Mouse (Mus musculus): ENCODE data around the gene Ces3a. TPM values are rescaled to one million over a fixed set of nuclear protein-coding genes. Genes with fewer than 3 reads are reported as not detected.
"Not testable (repeated sequence)": the region's sequence is repeated elsewhere in the genome, so short reads cannot be mapped to it uniquely, and the experiment has no call there.

The Ces3a gene
- polyA plus RNA-seq, 1 experiment from 2014 or later: not detected

GRCm38 (mm10) chr8:105045824-105046401, 2.5 kb upstream of the Ces3a start:
- WGBS: 94% methylated on average over 3 of the region's 3 CpGs
- ATAC-seq (ENCODE audit: low FRiP score): no peak
- no peaks in the 10 kb centered on the region for H3K27me3 ChIP-seq (ENCODE audit: control insufficient read depth, insufficient read depth, low read length)
- no peaks in the 10 kb centered on the region for H3K36me3 ChIP-seq (replicated peaks; ENCODE audit: control insufficient read depth, insufficient read depth)
- H3K9ac ChIP-seq: no peak overlapping the region
- H3K4me3 ChIP-seq (replicated peaks; ENCODE audit: low read length): no peak overlapping the region
- no peak overlapping the region for H3K4me2 ChIP-seq (replicated peaks)
- DNase-seq (ENCODE audit: low spot score): no peak
- no peaks in the 10 kb centered on the region for H3K9me3 ChIP-seq (ENCODE audit: control insufficient read depth, low read length)
- H3K4me1 ChIP-seq (replicated peaks; ENCODE audit: control insufficient read depth, insufficient read depth, low read length): no peaks in the 10 kb centered on the region
- H3K27ac ChIP-seq: no peak overlapping the region

GRCm38 (mm10) chr8:105056211-105056610, 7.8 kb downstream of the Ces3a start:
- no peak overlapping the region for H3K4me2 ChIP-seq (replicated peaks)
- no peaks in the 10 kb centered on the region for H3K9me3 ChIP-seq (ENCODE audit: control insufficient read depth, low read length)
- H3K36me3 ChIP-seq (replicated peaks; ENCODE audit: control insufficient read depth, insufficient read depth): no peaks in the 10 kb centered on the region
- DNase-seq (ENCODE audit: low spot score) (no peak), ATAC-seq (ENCODE audit: low FRiP score) (no peak)
- H3K4me3 ChIP-seq (replicated peaks; ENCODE audit: low read length): no peak overlapping the region
- H3K4me1 ChIP-seq (replicated peaks; ENCODE audit: control insufficient read depth, insufficient read depth, low read length): no peaks in the 10 kb centered on the region
- WGBS: 92% methylated on average over 4 of the region's 4 CpGs
- H3K27ac ChIP-seq: no peak overlapping the region
- no peak overlapping the region for H3K9ac ChIP-seq
- H3K27me3 ChIP-seq (ENCODE audit: control insufficient read depth, insufficient read depth, low read length): no peaks in the 10 kb centered on the region

GRCm38 (mm10) chr8:105060056-105060455, 11.7 kb downstream of the Ces3a start:
- Histone ChIP-seq H3K36me3 (replicated peaks; ENCODE audit: control insufficient read depth, insufficient read depth) (no peaks in the 10 kb centered on the region), H3K9ac (no peak overlapping the region), H3K4me1 (replicated peaks; ENCODE audit: control insufficient read depth, insufficient read depth, low read length) (no peaks in the 10 kb centered on the region), H3K27me3 (ENCODE audit: control insufficient read depth, insufficient read depth, low read length) (no peaks in the 10 kb centered on the region), H3K27ac (no peak overlapping the region), H3K4me2 (replicated peaks) (no peak overlapping the region), H3K4me3 (replicated peaks; ENCODE audit: low read length) (no peak overlapping the region), H3K9me3 (ENCODE audit: control insufficient read depth, low read length) (no peaks in the 10 kb centered on the region)
- ATAC-seq (ENCODE audit: low FRiP score) (no peak), DNase-seq (ENCODE audit: low spot score) (no peak)

GRCm38 (mm10) chr8:105066761-105067160, 18.4 kb downstream of the Ces3a start:
- Histone ChIP-seq H3K9ac (no peak overlapping the region), H3K4me3 (replicated peaks; ENCODE audit: low read length) (no peak overlapping the region), H3K27ac (no peak overlapping the region), H3K27me3 (ENCODE audit: control insufficient read depth, insufficient read depth, low read length) (no peaks in the 10 kb centered on the region), H3K9me3 (ENCODE audit: control insufficient read depth, low read length) (no peaks in the 10 kb centered on the region), H3K4me2 (replicated peaks) (no peak overlapping the region), H3K4me1 (replicated peaks; ENCODE audit: control insufficient read depth, insufficient read depth, low read length) (no peaks in the 10 kb centered on the region), H3K36me3 (replicated peaks; ENCODE audit: control insufficient read depth, insufficient read depth) (no peaks in the 10 kb centered on the region)
- DNase-seq (ENCODE audit: low spot score) (peak; percentile 55), ATAC-seq (ENCODE audit: low FRiP score) (no peak)
- WGBS: 0% methylated on average over 1 of the region's 1 CpGs

GRCm38 (mm10) chr8:105067905-105068304, 19.5 kb downstream of the Ces3a start:
- H3K27ac ChIP-seq; H3K9me3 ChIP-seq (ENCODE audit: control insufficient read depth, low read length); H3K4me1 ChIP-seq (replicated peaks; ENCODE audit: control insufficient read depth, insufficient read depth, low read length); ATAC-seq (ENCODE audit: low FRiP score); DNase-seq (ENCODE audit: low spot score); H3K27me3 ChIP-seq (ENCODE audit: control insufficient read depth, insufficient read depth, low read length); H3K9ac ChIP-seq; H3K4me2 ChIP-seq (replicated peaks); H3K4me3 ChIP-seq (replicated peaks; ENCODE audit: low read length); H3K36me3 ChIP-seq (replicated peaks; ENCODE audit: control insufficient read depth, insufficient read depth): not testable (repeated sequence)
- WGBS: 72% methylated on average over 7 of the region's 7 CpGs

- no peaks in the 10 kb centered on the region for H3K27me3 ChIP-seq (ENCODE audit: control insufficient read depth, insufficient read depth, low read length)
- no peak overlapping the region for H3K27ac ChIP-seq
- no peaks in the 10 kb centered on the region for H3K36me3 ChIP-seq (replicated peaks; ENCODE audit: control insufficient read depth, insufficient read depth)
- H3K4me2 ChIP-seq (replicated peaks): no peak overlapping the region
- DNase-seq (ENCODE audit: low spot score): no peak
- H3K9me3 ChIP-seq (ENCODE audit: control insufficient read depth, low read length): no peaks in the 10 kb centered on the region
- no peak overlapping the region for H3K4me3 ChIP-seq (replicated peaks; ENCODE audit: low read length)
- no peak overlapping the region for H3K9ac ChIP-seq
- H3K4me1 ChIP-seq (replicated peaks; ENCODE audit: control insufficient read depth, insufficient read depth, low read length): no peaks in the 10 kb centered on the region
- no peak for ATAC-seq (ENCODE audit: low FRiP score)
Observed at GRCm38 (mm10) chr8:105068971-105069370, 20.6 kb downstream of the Ces3a start.

- Histone ChIP-seq H3K9ac (no peak overlapping the region), H3K36me3 (replicated peaks; ENCODE audit: control insufficient read depth, insufficient read depth) (no peaks in the 10 kb centered on the region), H3K9me3 (ENCODE audit: control insufficient read depth, low read length) (no peaks in the 10 kb centered on the region), H3K4me3 (replicated peaks; ENCODE audit: low read length) (no peak overlapping the region), H3K4me2 (replicated peaks) (no peak overlapping the region), H3K4me1 (replicated peaks; ENCODE audit: control insufficient read depth, insufficient read depth, low read length) (no peaks in the 10 kb centered on the region), H3K27me3 (ENCODE audit: control insufficient read depth, insufficient read depth, low read length) (no peaks in the 10 kb centered on the region), H3K27ac (no peak overlapping the region)
- DNase-seq (ENCODE audit: low spot score) (no peak), ATAC-seq (ENCODE audit: low FRiP score) (no peak)
- WGBS: 89% methylated on average over 4 of the region's 4 CpGs
Observed at GRCm38 (mm10) chr8:105076601-105077000, 28.2 kb downstream of the Ces3a start.

- Histone ChIP-seq H3K9me3 (ENCODE audit: control insufficient read depth, low read length) (no peaks in the 10 kb centered on the region), H3K27ac (no peak overlapping the region), H3K4me3 (replicated peaks; ENCODE audit: low read length) (no peak overlapping the region), H3K9ac (no peak overlapping the region), H3K36me3 (replicated peaks; ENCODE audit: control insufficient read depth, insufficient read depth) (no peaks in the 10 kb centered on the region), H3K4me2 (replicated peaks) (no peak overlapping the region), H3K4me1 (replicated peaks; ENCODE audit: control insufficient read depth, insufficient read depth, low read length) (no peaks in the 10 kb centered on the region), H3K27me3 (ENCODE audit: control insufficient read depth, insufficient read depth, low read length) (no peaks in the 10 kb centered on the region)
- DNase-seq (ENCODE audit: low spot score) (no peak), ATAC-seq (ENCODE audit: low FRiP score) (no peak)
- 74% methylated on average over 6 of the region's 6 CpGs for WGBS
Observed at GRCm38 (mm10) chr8:105077071-105077470, 28.7 kb downstream of the Ces3a start.

GRCm38 (mm10) chr8:105078591-105078990, 30.2 kb downstream of the Ces3a start:
- ATAC-seq (ENCODE audit: low FRiP score) (no peak), DNase-seq (ENCODE audit: low spot score) (no peak)
- Histone ChIP-seq H3K4me2 (replicated peaks) (no peak overlapping the region), H3K36me3 (replicated peaks; ENCODE audit: control insufficient read depth, insufficient read depth) (no peaks in the 10 kb centered on the region), H3K9me3 (ENCODE audit: control insufficient read depth, low read length) (no peaks in the 10 kb centered on the region), H3K9ac (no peak overlapping the region), H3K27ac (no peak overlapping the region), H3K4me1 (replicated peaks; ENCODE audit: control insufficient read depth, insufficient read depth, low read length) (no peaks in the 10 kb centered on the region), H3K27me3 (ENCODE audit: control insufficient read depth, insufficient read depth, low read length) (no peaks in the 10 kb centered on the region), H3K4me3 (replicated peaks; ENCODE audit: low read length) (no peak overlapping the region)
- 90% methylated on average over 5 of the region's 5 CpGs for WGBS

GRCm38 (mm10) chr8:105080814-105081336, 32.5 kb downstream of the Ces3a start:
- H3K27ac ChIP-seq: no peak overlapping the region
- WGBS: 78% methylated on average over 5 of the region's 5 CpGs

More at GRCm38 (mm10) chr8:105080814-105081336, 32.5 kb downstream of the Ces3a start:
- H3K4me1 ChIP-seq (replicated peaks; ENCODE audit: control insufficient read depth, insufficient read depth, low read length): no peaks in the 10 kb centered on the region
- H3K4me2 ChIP-seq (replicated peaks): no peak overlapping the region
- no peak overlapping the region for H3K4me3 ChIP-seq (replicated peaks; ENCODE audit: low read length)
- ATAC-seq (ENCODE audit: low FRiP score): no peak
- DNase-seq (ENCODE audit: low spot score): no peak
- no peaks in the 10 kb centered on the region for H3K27me3 ChIP-seq (ENCODE audit: control insufficient read depth, insufficient read depth, low read length)
- no peaks in the 10 kb centered on the region for H3K36me3 ChIP-seq (replicated peaks; ENCODE audit: control insufficient read depth, insufficient read depth)
- no peak overlapping the region for H3K9ac ChIP-seq
- H3K9me3 ChIP-seq (ENCODE audit: control insufficient read depth, low read length): no peaks in the 10 kb centered on the region

Data from hindbrain, embryonic 14.5 days (tissue).